Mouse (Mus musculus) bone marrow, adult 2 months (tissue): ENCODE measurements around the gene Atn1.

ENCODE experiments used
- CTCF ChIP-seq: fragments of 200-500 bp; IDR thresholded peaks from 2 replicates; pipeline ENCODE4 v1.5.1; 2011; ENCODE audit warnings: low read length, control low read depth; ENCODE audit not compliant: control insufficient read depth, insufficient read depth
- POLR2A ChIP-seq: fragments of 200-500 bp; IDR thresholded peaks from 2 replicates; pipeline ENCODE4 v1.6.1; 2011; ENCODE audit warnings: low read depth, mild to moderate bottlenecking, control low read depth, low read length, borderline replicate concordance; ENCODE audit not compliant: control insufficient read depth

DNA sequence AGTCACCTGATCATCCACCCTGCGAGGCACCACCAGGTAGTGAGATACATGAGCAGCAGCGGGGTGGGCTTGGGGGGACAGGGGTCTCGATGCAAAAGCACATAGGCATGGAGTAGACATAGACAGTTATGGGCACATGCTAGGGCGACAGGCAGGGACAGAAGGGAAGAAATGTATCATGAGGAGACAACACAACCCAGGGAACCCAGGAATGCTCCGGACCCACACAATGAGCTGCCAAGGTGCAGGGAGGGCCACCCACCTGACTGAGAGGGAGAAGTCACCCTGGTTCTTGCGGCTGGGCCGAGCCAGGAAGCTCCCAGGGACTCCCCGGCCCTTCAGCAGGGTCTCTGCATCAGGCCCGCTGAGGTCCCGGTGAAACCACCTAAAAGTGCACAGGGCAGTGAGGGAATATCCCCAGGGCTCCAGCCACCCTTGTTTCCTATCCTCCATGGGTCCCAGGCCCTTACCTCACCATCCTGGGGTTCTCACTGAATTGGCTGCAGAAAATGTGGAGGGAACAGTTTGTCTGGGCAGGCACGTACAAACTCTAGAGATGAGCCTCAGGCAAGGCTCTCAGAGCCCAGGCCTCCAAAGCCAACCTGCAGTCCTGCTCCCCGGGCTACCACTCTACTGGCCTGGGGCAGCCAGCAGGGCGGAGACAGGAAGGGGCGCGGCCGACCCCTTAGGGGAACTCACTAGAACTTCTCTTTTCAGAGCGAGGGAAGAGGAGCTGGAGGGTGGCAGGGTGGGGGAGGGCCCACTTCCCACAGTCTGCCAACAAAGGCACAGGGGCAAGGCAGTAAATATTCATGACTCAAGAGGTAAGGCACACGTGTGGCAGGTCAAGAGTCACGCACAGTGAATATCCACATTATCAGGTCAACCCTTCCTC, 23.6 kb downstream of the Atn1 start:
- peak; percentile 98; the same call in 1 of the 2 replicates for TF ChIP-seq POLR2A
- TF ChIP-seq CTCF = 0 out of 2 replicates have a peak, but pooled peaks have one; percentile 3
